Mouse (Mus musculus) C2C12 (cell line): ENCODE data around the gene Pacs1.

ENCODE experiments used
- CEBPB ChIP-seq: IDR thresholded peaks from one replicate; pipeline ENCODE4 v1.6.1; 2011; ENCODE audit warnings: low read depth, mild to moderate bottlenecking, control low read depth, moderate library complexity
- CTCF ChIP-seq: IDR thresholded peaks from one replicate; pipeline ENCODE4 v1.5.1; 2011; ENCODE audit not compliant: control insufficient read depth, insufficient read depth, insufficient read length
- MAX ChIP-seq: IDR thresholded peaks from one replicate; pipeline ENCODE4 v1.6.1; 2011; ENCODE audit warnings: mild to moderate bottlenecking, control low read depth
- USF1 ChIP-seq: IDR thresholded peaks from one replicate; pipeline ENCODE4 v1.6.1; 2011; ENCODE audit warnings: low read depth, mild to moderate bottlenecking, control low read depth, moderate library complexity

- TF ChIP-seq CEBPB (no peak), CTCF (no peak), USF1 (no peak), MAX (no peak)
Observed at GRCm38 (mm10) chr19:5098363-5099143, 174.4 kb downstream of the Pacs1 start, which contains the start of gene Cnih2.
